Comparison of ENCODE assay signal across 8 mouse cellular contexts in the genomic region with DNA sequence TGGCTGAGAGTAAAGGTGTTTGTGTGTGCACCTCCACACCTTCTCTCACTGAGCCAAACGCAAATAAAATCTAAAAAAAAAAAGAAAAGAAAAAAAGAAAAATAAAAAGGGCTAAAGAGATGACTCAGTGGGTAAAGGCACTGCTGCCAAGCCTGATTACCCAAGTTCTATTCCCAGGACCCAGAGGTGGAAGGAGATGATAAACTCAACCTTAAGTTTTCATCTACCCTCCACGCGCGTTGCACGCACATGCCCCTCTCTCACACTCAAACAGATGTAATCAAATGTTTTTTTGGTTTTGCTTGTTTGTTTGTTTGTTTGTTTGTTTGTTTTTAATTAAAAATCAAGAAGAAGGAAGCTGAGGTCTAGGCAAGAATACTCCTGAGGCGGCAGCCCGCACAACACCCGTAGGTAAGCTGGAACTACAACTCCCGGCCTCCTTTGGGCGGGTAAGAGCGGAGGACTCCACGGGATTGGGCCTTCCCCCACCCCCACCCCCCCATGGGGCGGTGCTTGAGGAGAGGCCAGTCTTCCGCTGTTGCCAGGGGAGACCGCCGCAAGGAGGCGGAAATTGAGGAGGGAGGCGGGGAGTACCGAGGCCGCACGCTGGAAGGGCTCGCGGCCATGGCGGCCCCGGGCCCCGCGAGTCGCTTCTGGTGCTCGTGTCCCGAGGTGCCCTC. TPM values are rescaled to one million over a fixed set of nuclear protein-coding genes. Genes with fewer than 3 reads are reported as not detected.
DNase-seq lines count a peak whose midpoint lies in the region; ATAC-seq and TF ChIP-seq lines count a peak whose summit lies in the region.

A gene (plus strand): TSS at position 502 of the 680 bp plus-strand sequence.

- H3K27ac ChIP-seq in bone marrow, adult 2 months (ENCODE audit: control insufficient read depth, insufficient read depth, low read depth, low read length, poor library complexity): peak within 1 kb of the TSS; percentile 32
- H3K27ac ChIP-seq in embryonic facial prominence, embryonic 15.5 days (replicated peaks): peak within 1 kb of the TSS; percentile 85
- H3K27ac ChIP-seq in limb, embryonic 14.5 days (replicated peaks; ENCODE audit: low read depth, low read length): peak within 1 kb of the TSS; percentile 68
- peak within 1 kb of the TSS; percentile 89 for H3K27ac ChIP-seq in midbrain, postnatal 0 days (ENCODE audit: low read depth, low read length)

- peak within 1 kb of the TSS; percentile 66 for H3K4me2 ChIP-seq in embryonic facial prominence, embryonic 15.5 days (replicated peaks)
- H3K4me2 ChIP-seq in limb, embryonic 14.5 days (replicated peaks; ENCODE audit: low read depth, low read length, severe bottlenecking): peak within 1 kb of the TSS; percentile 52
- peak within 1 kb of the TSS; percentile 62 for H3K4me2 ChIP-seq in midbrain, postnatal 0 days (ENCODE audit: low read depth, low read length, poor library complexity, severe bottlenecking)

- 10% methylated on average over 30 of the region's 30 CpGs for WGBS in bone marrow, adult 2 months
- WGBS in embryonic facial prominence, embryonic 15.5 days: 12% methylated on average over 30 of the region's 30 CpGs
- WGBS in limb, embryonic 14.5 days: 21% methylated on average over 19 of the region's 30 CpGs
- WGBS in midbrain, postnatal 0 days: 13% methylated on average over 26 of the region's 30 CpGs

- peak; percentile 22; the same call in 1 of the 2 replicates for TF ChIP-seq CTCF in bone marrow, adult 2 months (IDR thresholded peaks at IDR 0.05; ENCODE audit: control insufficient read depth, insufficient read depth, low read length)
- TF ChIP-seq CTCF in midbrain, postnatal 0 days (IDR thresholded peaks at IDR 0.05): peak; percentile 84

- DNase-seq in 416B (ENCODE audit: low read depth): peak; percentile 98
- DNase-seq in heart, adult 8-10 months (ENCODE audit: low spot score): peak; percentile 95
- peak; percentile 97 for DNase-seq in kidney, adult 9 months
- peak; percentile 98 for DNase-seq in limb, embryonic 14.5 days (ENCODE audit: low spot score)
- peak; percentile 99 for DNase-seq in midbrain, postnatal 0 days (ENCODE audit: low spot score)
- peak; percentile 90 to 95 for DNase-seq in spleen, postnatal 14 days (ENCODE audit: low spot score in 2 of 2)

- H3K36me3 ChIP-seq in embryonic facial prominence, embryonic 15.5 days: peaks cover 22% of the 10 kb centered on the region
- H3K36me3 ChIP-seq in limb, embryonic 14.5 days (ENCODE audit: control insufficient read depth, insufficient read depth, low read length): peaks cover 13% of the 10 kb centered on the region
- peaks cover 17% of the 10 kb centered on the region; the same call in 1 of the 2 replicates for H3K36me3 ChIP-seq in midbrain, postnatal 0 days (ENCODE audit: insufficient read depth, low read length)

- H3K4me1 ChIP-seq in bone marrow, adult 2 months (ENCODE audit: control insufficient read depth, insufficient read depth, low read length): no peaks in the 10 kb centered on the region; the same call in 1 of the 2 replicates
- H3K4me1 ChIP-seq in embryonic facial prominence, embryonic 15.5 days: peaks cover 8% of the 10 kb centered on the region; the same call in 1 of the 2 replicates
- H3K4me1 ChIP-seq in limb, embryonic 14.5 days (ENCODE audit: control insufficient read depth, insufficient read depth, low read length): peaks cover 8% of the 10 kb centered on the region; the same call in 1 of the 2 replicates
- no peaks in the 10 kb centered on the region for H3K4me1 ChIP-seq in midbrain, postnatal 0 days (ENCODE audit: insufficient read depth, low read length)

- H3K27me3 ChIP-seq in embryonic facial prominence, embryonic 15.5 days: no peaks in the 10 kb centered on the region
- H3K27me3 ChIP-seq in limb, embryonic 14.5 days (ENCODE audit: control insufficient read depth, insufficient read depth, low read length): no peaks in the 10 kb centered on the region
- no peaks in the 10 kb centered on the region for H3K27me3 ChIP-seq in midbrain, postnatal 0 days (ENCODE audit: insufficient read depth, low read length)

- peak; percentile 99 for ATAC-seq in embryonic facial prominence, embryonic 15.5 days (ENCODE audit: insufficient number of reproducible peaks, low FRiP score, low TSS enrichment, low read depth)
- peak; percentile 100 for ATAC-seq in limb, embryonic 14.5 days (ENCODE audit: low FRiP score, low read depth)
- ATAC-seq in midbrain, postnatal 0 days (ENCODE audit: low FRiP score): peak; percentile 97

- TF ChIP-seq POLR2A in bone marrow, adult 2 months (IDR thresholded peaks at IDR 0.05; ENCODE audit: borderline replicate concordance, control insufficient read depth, low read depth, low read length): peak; percentile 80; the same call in 1 of the 2 replicates
- peak; percentile 71; the same call in 1 of the 2 replicates for TF ChIP-seq POLR2A in limb, embryonic 14.5 days (IDR thresholded peaks at IDR 0.05; ENCODE audit: borderline replicate concordance, extremely low read depth, insufficient read depth, insufficient read length)

- peak within 1 kb of the TSS; percentile 88 for H3K4me3 ChIP-seq in bone marrow, adult 2 months (replicated peaks; ENCODE audit: control insufficient read depth, low read depth, low read length)
- peak within 1 kb of the TSS; percentile 91 for H3K4me3 ChIP-seq in embryonic facial prominence, embryonic 15.5 days (replicated peaks)
- peak within 1 kb of the TSS; percentile 86 for H3K4me3 ChIP-seq in limb, embryonic 14.5 days (replicated peaks; ENCODE audit: low read length)
- peak within 1 kb of the TSS; percentile 85 for H3K4me3 ChIP-seq in midbrain, postnatal 0 days (ENCODE audit: low read depth, low read length)

- H3K9me3 ChIP-seq in embryonic facial prominence, embryonic 15.5 days (replicated peaks): no peaks in the 10 kb centered on the region
- no peaks in the 10 kb centered on the region for H3K9me3 ChIP-seq in limb, embryonic 14.5 days (ENCODE audit: control insufficient read depth, low read length)
- H3K9me3 ChIP-seq in midbrain, postnatal 0 days (ENCODE audit: low read length): no peaks in the 10 kb centered on the region

- peak within 1 kb of the TSS; percentile 82 for H3K9ac ChIP-seq in embryonic facial prominence, embryonic 15.5 days
- peak within 1 kb of the TSS; percentile 70 for H3K9ac ChIP-seq in limb, embryonic 14.5 days (ENCODE audit: low read depth, low read length, severe bottlenecking)
- peak within 1 kb of the TSS; percentile 89 for H3K9ac ChIP-seq in midbrain, postnatal 0 days (replicated peaks; ENCODE audit: low read length, poor library complexity, severe bottlenecking)

RNA-seq across cellular contexts. Expression of the gene that starts here (rescaled TPM):
- 2.7 and 10.5 TPM in 2 replicates for polyA plus RNA-seq in bone marrow, adult 2 months (2011; ENCODE audit: insufficient read depth, insufficient read length, low replicate concordance, missing spikeins)
- polyA plus RNA-seq in embryonic facial prominence, embryonic 15.5 days (2015; fragmentation: Nextera tagmentation; extraction: Ambion mirVana): 35.6 and 39.9 TPM in 2 replicates
- total RNA-seq in heart, adult 8-10 months (2022): 10 to 100 TPM; 20.8 to 23.0 (median 22.1) TPM
- polyA plus RNA-seq in limb, embryonic 14.5 days (2012; rRNA removed): 30.6 and 39.5 TPM in 2 replicates
- 38.9 and 41.6 TPM in 2 replicates for polyA plus RNA-seq in limb, embryonic 14.5 days (2014; fragmentation: Nextera tagmentation; extraction: Ambion mirVana)
- total RNA-seq in midbrain, postnatal 0 days (2014; rRNA removed): 31.3 and 31.8 TPM in 2 replicates
- 136 and 143 TPM in 2 replicates for polyA plus RNA-seq in midbrain, postnatal 0 days (2015; fragmentation: Nextera tagmentation; extraction: Ambion mirVana)

Comparison
In these comparisons a context has a peak if more than half of its experiments do, and no peak if none do; other contexts are left out.
1. Peak in every context shown above with its lines: DNase-seq, ATAC-seq, H3K4me3 ChIP-seq and H3K27ac ChIP-seq.
2. H3K27ac ChIP-seq: peak in every context shown above with its lines; median percentile 89 in midbrain, postnatal 0 days; 85 in embryonic facial prominence, embryonic 15.5 days; 68 in limb, embryonic 14.5 days; 32 in bone marrow, adult 2 months.